Mouse (Mus musculus): ENCODE data around the gene Ttc26. TPM values are rescaled to one million over a fixed set of nuclear protein-coding genes. Genes with fewer than 3 reads are reported as not detected.
A peak's percentile ranks its signal among the peaks of the same experiment; 100 is the strongest.

Gene Ttc26
- polyA plus RNA-seq, 2 experiments = 0.26 to 0.41 TPM

DNA sequence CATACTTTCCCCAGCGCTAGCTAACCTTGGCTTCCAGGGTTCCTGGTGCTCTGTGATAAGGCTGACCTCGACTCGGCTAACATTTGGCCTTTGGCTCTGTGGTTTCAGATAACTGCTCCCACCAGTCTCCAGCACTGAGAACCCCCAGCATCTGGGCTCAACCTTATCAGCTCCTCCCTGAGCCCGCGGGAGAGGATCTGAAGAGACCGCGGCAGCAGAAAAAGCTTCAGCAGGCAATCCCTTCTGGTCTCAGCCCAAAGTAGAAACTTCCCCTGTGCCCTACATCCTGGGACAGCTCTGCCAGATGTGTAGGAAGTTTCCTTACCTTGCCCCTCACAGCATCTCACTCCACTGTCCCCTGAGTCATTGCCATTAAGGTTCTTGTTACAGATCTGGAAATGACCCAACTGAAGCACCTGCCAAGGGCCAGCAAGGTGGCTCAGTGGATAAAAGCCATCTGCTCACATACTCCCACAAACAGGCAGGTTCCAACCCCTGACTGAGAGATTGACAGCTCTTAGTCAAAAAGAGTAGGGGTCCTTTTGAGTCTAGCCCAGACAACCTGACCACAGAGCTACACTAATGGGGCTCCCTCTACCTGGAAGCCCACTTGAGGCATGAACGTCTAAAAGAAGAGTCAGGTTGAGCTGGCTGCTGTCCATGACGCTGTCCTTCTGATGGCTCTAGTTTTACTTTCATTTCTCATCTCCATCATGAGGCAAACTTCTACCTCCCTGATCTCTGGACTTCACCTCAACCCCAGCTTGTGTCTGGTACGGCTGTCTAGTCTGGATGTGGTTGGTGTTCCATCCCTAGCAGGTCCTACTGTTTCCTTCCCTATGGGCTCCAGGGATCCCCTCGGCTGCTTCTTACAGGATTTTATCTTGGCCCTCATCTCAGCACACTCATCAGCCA is 39.3 kb upstream of the Ttc26 start:
- DNase-seq (ENCODE audit: low read depth in 3 of 3, low spot score in 3 of 3) = peak; percentile 91 to 96 (median 93)

GRCm38 (mm10) chr6:38342666-38342992 is 38.6 kb upstream of the Ttc26 start:
- Histone ChIP-seq H3K9ac (replicated peaks) (peak overlapping the region; percentile 90), H3K4me1 (replicated peaks; ENCODE audit: control insufficient read depth in 2 of 2, insufficient read depth in 2 of 2, low read length in 1 of 2) (peaks cover 61 to 76% of the 10 kb centered on the region in 2 experiments), H3K4me3 (ENCODE audit: insufficient read depth in 1 of 2, low read depth in 2 of 2, low read length in 2 of 2) (peak overlapping the region; percentile 67 to 86)

More for the DNA sequence above, 39.3 kb upstream of the Ttc26 start:
- Histone ChIP-seq H3K9ac (replicated peaks) (peak overlapping the region; percentile 90), H3K4me2 (ENCODE audit: low read depth) (peak overlapping the region; percentile 100), H3K9me3 (ENCODE audit: control insufficient read depth, low read length) (no peaks in the 10 kb centered on the region), H3K4me3 (ENCODE audit: insufficient read depth in 1 of 2, low read depth in 2 of 2, low read length in 2 of 2) (peak overlapping the region; percentile 67 to 86), H3K27ac (peak overlapping the region; percentile 100), H3K27me3 (ENCODE audit: control insufficient read depth, insufficient read depth, low read length) (no peaks in the 10 kb centered on the region), H3K4me1 (replicated peaks; ENCODE audit: control insufficient read depth in 2 of 2, insufficient read depth in 2 of 2, low read length in 1 of 2) (peaks cover 57 to 71% of the 10 kb centered on the region in 2 experiments), H3K36me3 (replicated peaks; ENCODE audit: control insufficient read depth, insufficient read depth, low read depth) (peaks cover 50% of the 10 kb centered on the region)
- 2% methylated on average over 11 of the region's 11 CpGs for WGBS (ENCODE audit: insufficient replicate concordance)
- peak; percentile 93 for TF ChIP-seq EP300 (IDR thresholded peaks at IDR 0.05; ENCODE audit: low read depth)
- TF ChIP-seq CTCF (IDR thresholded peaks at IDR 0.05; ENCODE audit: low read depth) = no peak
- peak; percentile 91 for ATAC-seq (ENCODE audit: insufficient read depth)

DNA sequence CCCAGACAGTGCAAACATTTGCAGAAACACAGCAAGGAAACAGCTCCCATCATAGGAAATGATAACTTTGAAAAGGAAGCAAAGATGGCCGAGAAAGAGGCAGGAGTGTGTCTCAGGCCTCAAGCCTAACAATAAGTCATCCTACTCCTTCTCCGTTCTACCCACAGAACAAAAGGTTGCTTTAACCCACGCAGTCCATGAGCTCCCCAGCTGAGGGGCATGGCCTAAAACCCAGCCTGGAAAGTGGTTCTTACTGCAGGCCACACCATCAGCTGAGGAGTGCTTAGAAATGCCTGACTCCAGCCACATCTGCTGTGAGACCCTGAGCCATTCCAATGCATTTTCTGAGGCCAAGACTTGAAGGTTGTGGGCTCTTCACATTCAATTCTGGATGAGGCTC is 37.7 kb upstream of the Ttc26 start:
- H3K27me3 ChIP-seq (ENCODE audit: control insufficient read depth, insufficient read depth, low read length) = no peaks in the 10 kb centered on the region
- 21% methylated on average over 3 of the region's 3 CpGs for WGBS (ENCODE audit: insufficient replicate concordance)
- peaks cover 69 to 79% of the 10 kb centered on the region in 2 experiments for H3K4me1 ChIP-seq (replicated peaks; ENCODE audit: control insufficient read depth in 2 of 2, insufficient read depth in 2 of 2, low read length in 1 of 2)
- DNase-seq (ENCODE audit: low read depth in 3 of 3, low spot score in 3 of 3) (no peak), ATAC-seq (ENCODE audit: insufficient read depth) (no peak)
- H3K9ac ChIP-seq (replicated peaks) = peak overlapping the region; percentile 90
- peak overlapping the region; percentile 100 for H3K27ac ChIP-seq
- no peaks in the 10 kb centered on the region for H3K9me3 ChIP-seq (ENCODE audit: control insufficient read depth, low read length)
- H3K4me3 ChIP-seq (ENCODE audit: insufficient read depth in 1 of 2, low read depth in 2 of 2, low read length in 2 of 2) = peak overlapping the region; percentile 33 to 67
- peak overlapping the region; percentile 100 for H3K4me2 ChIP-seq (ENCODE audit: low read depth)
- no peak for TF ChIP-seq CTCF (IDR thresholded peaks at IDR 0.05; ENCODE audit: low read depth)
- no peak for TF ChIP-seq EP300 (IDR thresholded peaks at IDR 0.05; ENCODE audit: low read depth)
- peaks cover 36% of the 10 kb centered on the region for H3K36me3 ChIP-seq (replicated peaks; ENCODE audit: control insufficient read depth, insufficient read depth, low read depth)

More at GRCm38 (mm10) chr6:38342666-38342992, 38.6 kb upstream of the Ttc26 start:
- no peak for TF ChIP-seq CTCF (IDR thresholded peaks at IDR 0.05; ENCODE audit: low read depth)
- no peak for TF ChIP-seq EP300 (IDR thresholded peaks at IDR 0.05; ENCODE audit: low read depth)
- Histone ChIP-seq H3K36me3 (replicated peaks; ENCODE audit: control insufficient read depth, insufficient read depth, low read depth) (peaks cover 44% of the 10 kb centered on the region), H3K4me2 (ENCODE audit: low read depth) (peak overlapping the region; percentile 100), H3K27ac (peak overlapping the region; percentile 100), H3K9me3 (ENCODE audit: control insufficient read depth, low read length) (no peaks in the 10 kb centered on the region), H3K27me3 (ENCODE audit: control insufficient read depth, insufficient read depth, low read length) (no peaks in the 10 kb centered on the region)
- ATAC-seq (ENCODE audit: insufficient read depth) = no peak
- no peak for DNase-seq (ENCODE audit: low read depth in 3 of 3, low spot score in 3 of 3)
- 4% methylated on average over 8 of the region's 8 CpGs for WGBS (ENCODE audit: insufficient replicate concordance)

DNA sequence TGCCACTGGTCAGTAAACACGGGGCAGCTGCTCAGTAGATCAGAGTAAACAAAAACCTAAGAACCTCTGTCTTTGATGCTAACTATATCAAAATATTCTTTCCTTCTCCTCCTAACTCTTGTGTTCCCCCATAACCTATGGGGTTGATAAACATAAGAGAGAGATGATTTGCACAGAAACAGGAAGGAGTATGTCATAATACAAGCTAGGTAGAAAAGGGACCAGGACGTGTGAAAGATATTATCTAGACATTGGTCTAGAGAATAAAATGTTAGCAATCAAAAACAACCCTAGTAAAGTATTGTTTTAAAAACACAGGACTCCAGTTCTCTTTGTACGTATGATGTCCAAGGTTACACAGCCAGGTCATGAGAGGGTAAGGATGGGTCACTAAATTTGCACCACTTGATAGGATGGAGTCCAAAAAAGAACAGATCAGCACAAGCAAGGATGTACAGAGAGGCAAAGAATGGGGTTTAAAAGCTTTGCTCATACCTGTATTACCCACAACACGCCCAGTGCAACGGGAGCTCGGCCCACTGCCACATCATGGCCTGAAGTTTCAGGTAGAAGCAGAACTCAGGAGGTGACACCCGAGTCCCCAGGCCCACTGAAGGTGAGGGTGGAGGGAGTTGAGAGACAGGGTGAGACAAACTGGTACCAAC is 37.1 kb upstream of the Ttc26 start:
- H3K4me3 ChIP-seq (ENCODE audit: insufficient read depth in 1 of 2, low read depth in 2 of 2, low read length in 2 of 2) = peak overlapping the region; percentile 33 to 67; a peak in 3 of 4 replicates
- H3K4me2 ChIP-seq (ENCODE audit: low read depth) = peak overlapping the region; percentile 100
- peak overlapping the region; percentile 100 for H3K27ac ChIP-seq
- no peaks in the 10 kb centered on the region for H3K27me3 ChIP-seq (ENCODE audit: control insufficient read depth, insufficient read depth, low read length)
- peaks cover 71 to 84% of the 10 kb centered on the region in 2 experiments for H3K4me1 ChIP-seq (replicated peaks; ENCODE audit: control insufficient read depth in 2 of 2, insufficient read depth in 2 of 2, low read length in 1 of 2)
- H3K36me3 ChIP-seq (replicated peaks; ENCODE audit: control insufficient read depth, insufficient read depth, low read depth) = peaks cover 34% of the 10 kb centered on the region
- ATAC-seq (ENCODE audit: insufficient read depth) (no peak), DNase-seq (ENCODE audit: low read depth in 3 of 3, low spot score in 3 of 3) (no peak)
- no peak for TF ChIP-seq EP300 (IDR thresholded peaks at IDR 0.05; ENCODE audit: low read depth)
- no peak for TF ChIP-seq CTCF (IDR thresholded peaks at IDR 0.05; ENCODE audit: low read depth)
- 56% methylated on average over 7 of the region's 7 CpGs for WGBS (ENCODE audit: insufficient replicate concordance)
- H3K9me3 ChIP-seq (ENCODE audit: control insufficient read depth, low read length) = no peaks in the 10 kb centered on the region
- H3K9ac ChIP-seq (replicated peaks) = peak overlapping the region; percentile 90

DNA sequence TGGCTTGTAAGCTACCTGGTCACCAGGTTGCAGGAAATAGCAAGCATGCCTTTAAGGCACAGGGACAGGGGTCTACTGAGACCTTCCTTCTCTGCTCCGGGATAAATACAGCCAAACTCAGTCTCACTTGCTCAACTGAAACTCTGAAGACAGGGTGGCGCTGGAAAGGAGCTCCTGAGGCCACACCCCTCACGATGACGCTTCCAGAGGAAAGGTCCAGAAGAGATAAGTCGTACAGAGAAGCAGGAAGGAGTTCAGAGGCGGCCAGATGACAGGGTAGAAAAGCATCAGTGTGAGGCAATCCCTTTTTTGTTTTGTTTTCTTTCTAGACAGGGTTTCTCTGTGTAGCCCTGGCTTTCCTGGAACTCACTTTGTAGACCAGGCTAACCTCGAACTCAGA is 35.5 kb upstream of the Ttc26 start:
- peak overlapping the region; percentile 100 for H3K4me2 ChIP-seq (ENCODE audit: low read depth)
- H3K27ac ChIP-seq = peak overlapping the region; percentile 100
- H3K4me3 ChIP-seq (ENCODE audit: insufficient read depth in 1 of 2, low read depth in 2 of 2, low read length in 2 of 2) = peak overlapping the region; percentile 46 to 54
- H3K27me3 ChIP-seq (ENCODE audit: control insufficient read depth, insufficient read depth, low read length) = no peaks in the 10 kb centered on the region
- WGBS (ENCODE audit: insufficient replicate concordance) = 5% methylated on average over 7 of the region's 7 CpGs
- peak overlapping the region; percentile 90 for H3K9ac ChIP-seq (replicated peaks)
- peak; percentile 86 to 90 (median 89) for DNase-seq (ENCODE audit: low read depth in 3 of 3, low spot score in 3 of 3)
- TF ChIP-seq EP300 (IDR thresholded peaks at IDR 0.05; ENCODE audit: low read depth) (peak; percentile 46), CTCF (IDR thresholded peaks at IDR 0.05; ENCODE audit: low read depth) (peak; percentile 28; the same call in 1 of the 2 replicates)
- H3K9me3 ChIP-seq (ENCODE audit: control insufficient read depth, low read length) = no peaks in the 10 kb centered on the region
- peak; percentile 68 for ATAC-seq (ENCODE audit: insufficient read depth)
- H3K4me1 ChIP-seq (replicated peaks; ENCODE audit: control insufficient read depth in 2 of 2, insufficient read depth in 2 of 2, low read length in 1 of 2) = peaks cover 77 to 81% of the 10 kb centered on the region in 2 experiments
- H3K36me3 ChIP-seq (replicated peaks; ENCODE audit: control insufficient read depth, insufficient read depth, low read depth) = peaks cover 35% of the 10 kb centered on the region
